Mouse (Mus musculus) midbrain, embryonic 10.5 days (tissue): ENCODE measurements at regions not wholly inside any gene's neighbourhood (a gene's known extent, or its start where the extent isn't known, plus 50 kb on each side); places are given as distances from the start of the nearest gene placed in this dataset.

Experiments
- DNase-seq: peaks from one replicate; pipeline ENCODE4 v3.0.0-alpha.2; 2017; ENCODE audit warnings: low spot score
- H3K27ac ChIP-seq: fragments of 300-500 bp; sonication (generic); replicated peaks from 2 replicates; pipeline ENCODE4 v1.5.1; 2016; ENCODE audit warnings: mild to moderate bottlenecking
- H3K27me3 ChIP-seq: fragments of 300-500 bp; sonication (generic); 2 replicates; pipeline ENCODE4 v1.6.1; 2016; ENCODE audit warnings: low read depth, mild to moderate bottlenecking; ENCODE audit not compliant: poor library complexity, severe bottlenecking
- H3K36me3 ChIP-seq: fragments of 300-500 bp; sonication (generic); 2 replicates; pipeline ENCODE4 v1.6.1; 2016; ENCODE audit warnings: mild to moderate bottlenecking, moderate library complexity
- H3K4me1 ChIP-seq: fragments of 300-500 bp; sonication (generic); 2 replicates; pipeline ENCODE4 v1.6.1; 2016
- H3K4me3 ChIP-seq: fragments of 300-500 bp; sonication (generic); 2 replicates; pipeline ENCODE4 v1.5.1; 2016; ENCODE audit warnings: mild to moderate bottlenecking, moderate library complexity
- H3K9me3 ChIP-seq: fragments of 300-500 bp; sonication (generic); replicated peaks from 2 replicates; pipeline ENCODE4 v1.6.1; 2016; ENCODE audit warnings: mild to moderate bottlenecking
- WGBS: fragments of 180-500 bp; shearing (Covaris S2); methylation state at CpG from one replicate; pipeline ENCODE4 v1.1.7; 2016; 5-methylcytosine and 5-hydroxymethylcytosine counted together

DNA sequence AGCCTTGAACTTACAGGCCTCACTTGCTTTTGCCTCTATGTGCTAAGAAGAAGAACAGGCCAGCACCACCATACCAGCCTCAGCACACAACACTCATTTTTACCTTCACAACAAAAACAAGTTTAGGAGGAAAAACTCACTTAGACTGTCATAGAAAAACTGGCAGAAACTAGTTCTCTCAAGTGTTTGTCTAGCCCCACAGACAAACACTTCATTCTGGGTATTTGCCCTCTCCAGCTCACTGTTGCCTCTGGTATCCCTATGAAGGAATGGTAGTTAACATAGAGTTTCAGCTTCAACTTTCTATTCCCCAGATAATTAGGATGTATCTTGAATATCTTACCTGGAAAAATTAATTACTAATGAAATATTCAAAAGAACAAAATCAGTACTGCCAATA is 433.6 kb upstream of the Tle4 start:
- Histone ChIP-seq H3K36me3 (no peaks in the 10 kb centered on the region), H3K4me1 (peaks cover 22% of the 10 kb centered on the region), H3K27ac (no peak overlapping the region), H3K4me3 (no peak overlapping the region), H3K27me3 (peaks cover 44% of the 10 kb centered on the region), H3K9me3 (no peaks in the 10 kb centered on the region)
- DNase-seq = no peak

DNA sequence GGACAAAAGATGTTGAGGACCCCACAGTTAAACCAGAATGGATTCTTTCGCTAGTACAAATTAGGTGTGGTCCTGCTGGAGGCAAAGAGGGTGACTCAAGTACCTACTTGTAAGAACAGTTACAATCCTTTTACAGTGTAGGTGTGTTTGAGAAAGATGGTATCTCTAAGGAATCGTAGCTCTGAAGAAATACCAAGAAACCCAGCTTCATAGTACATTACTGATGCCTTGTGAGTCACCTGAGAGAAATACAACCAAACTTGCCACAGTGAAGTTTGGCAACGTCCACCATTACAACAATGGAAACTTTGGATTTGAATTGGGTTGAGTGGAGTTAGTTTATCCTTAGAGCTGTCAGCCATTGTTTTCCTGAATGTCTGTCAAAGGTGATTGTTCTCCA is 405.7 kb upstream of the Tle4 start:
- no peaks in the 10 kb centered on the region for H3K36me3 ChIP-seq
- H3K27ac ChIP-seq = no peak overlapping the region
- no peak overlapping the region for H3K4me3 ChIP-seq
- no peaks in the 10 kb centered on the region for H3K27me3 ChIP-seq
- H3K4me1 ChIP-seq = no peaks in the 10 kb centered on the region
- WGBS = 77% methylated on average over 3 of the region's 3 CpGs
- H3K9me3 ChIP-seq = no peaks in the 10 kb centered on the region
- no peak for DNase-seq

DNA sequence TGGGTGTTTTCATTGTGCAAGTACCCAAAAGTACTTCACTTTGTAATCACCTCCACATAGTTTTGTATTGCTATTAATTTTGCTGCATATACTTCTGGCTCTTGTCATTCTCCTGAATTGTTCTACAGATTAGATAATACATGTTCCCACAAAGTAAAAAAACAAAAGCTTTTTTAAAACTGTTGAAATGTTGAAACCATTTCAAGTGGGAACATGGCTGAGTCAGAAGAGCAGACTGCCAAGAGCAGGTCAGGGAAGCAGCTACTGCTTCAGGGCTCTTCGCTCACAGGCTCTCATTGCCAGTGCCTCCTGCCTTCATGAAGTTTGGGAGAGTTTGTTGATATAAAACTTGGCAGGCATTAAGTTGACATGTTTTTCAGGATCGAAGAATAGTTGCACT is 395.5 kb upstream of the Tle4 start:
- WGBS = 93% methylated on average over 2 of the region's 2 CpGs
- DNase-seq = no peak
- no peak overlapping the region for H3K27ac ChIP-seq
- H3K4me1 ChIP-seq = no peaks in the 10 kb centered on the region
- H3K36me3 ChIP-seq = no peaks in the 10 kb centered on the region
- H3K9me3 ChIP-seq = no peaks in the 10 kb centered on the region
- H3K27me3 ChIP-seq = no peaks in the 10 kb centered on the region
- H3K4me3 ChIP-seq = no peak overlapping the region

DNA sequence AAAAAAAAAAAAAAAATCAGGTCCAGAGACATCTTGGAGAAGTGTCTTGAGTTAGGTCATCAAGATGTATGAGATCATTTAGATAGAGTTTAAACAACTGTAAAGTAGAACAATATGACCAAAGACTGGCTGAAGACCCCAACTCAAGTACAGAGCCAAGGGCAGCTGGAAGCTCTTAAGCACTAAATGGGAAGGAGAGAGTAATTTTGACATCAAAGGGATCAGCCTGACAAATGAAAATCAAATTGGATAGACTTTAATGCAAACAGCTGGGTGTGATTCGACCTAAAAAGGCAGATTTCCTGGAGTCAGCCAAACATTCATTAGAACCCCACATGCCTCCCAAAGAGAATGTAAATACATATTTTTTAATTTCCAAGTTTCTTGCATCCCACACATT is 372.3 kb upstream of the Tle4 start:
- Histone ChIP-seq H3K36me3 (no peaks in the 10 kb centered on the region), H3K4me1 (peaks cover 10% of the 10 kb centered on the region; the same call in 1 of the 2 replicates), H3K9me3 (no peaks in the 10 kb centered on the region), H3K4me3 (no peak overlapping the region), H3K27me3 (peaks cover 41% of the 10 kb centered on the region), H3K27ac (no peak overlapping the region)
- WGBS = 43% methylated on average over 1 of the region's 1 CpGs
- DNase-seq = no peak

DNA sequence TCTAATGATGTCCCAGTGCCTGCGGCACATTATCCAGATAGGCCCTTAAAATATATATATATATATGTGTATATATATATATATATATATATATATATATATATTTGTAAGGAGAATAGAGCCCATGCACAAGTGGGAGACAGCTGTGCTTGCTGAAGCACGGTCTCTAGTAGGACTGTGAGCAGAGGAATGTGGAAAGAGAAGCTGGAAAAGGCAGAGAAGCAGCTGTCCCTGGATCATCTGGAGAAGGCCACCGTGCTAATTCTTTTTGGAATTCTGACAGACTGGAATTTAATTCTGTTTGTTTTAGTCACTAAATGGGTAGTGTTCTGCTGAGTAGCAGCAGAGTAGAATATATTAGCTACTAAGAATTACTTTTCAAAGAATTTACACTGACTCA is 370.4 kb upstream of the Tle4 start:
- WGBS = 66% methylated on average over 3 of the region's 3 CpGs
- DNase-seq = no peak

DNA sequence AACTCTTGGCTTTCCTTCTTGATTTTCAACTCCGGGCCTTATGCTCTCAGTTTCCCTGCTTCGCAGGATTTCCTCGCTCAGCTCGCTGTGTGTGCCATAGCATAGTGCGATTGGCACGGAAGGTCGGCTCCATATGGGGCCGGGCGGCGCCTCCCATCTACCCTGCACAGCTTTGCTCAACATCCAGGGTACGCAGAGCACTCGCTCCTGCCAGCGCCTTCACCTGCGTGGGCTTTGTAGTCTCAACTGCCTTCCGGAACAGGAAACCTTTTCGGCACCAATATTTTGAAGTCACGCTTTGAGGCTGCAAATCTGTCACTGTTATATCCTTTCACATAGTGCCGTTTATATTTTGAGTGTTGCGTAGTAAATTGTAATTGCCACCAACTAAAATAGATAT is 359.9 kb upstream of the Tle4 start:
- H3K4me3 ChIP-seq = no peak overlapping the region
- H3K27ac ChIP-seq = no peak overlapping the region
- H3K27me3 ChIP-seq = peaks cover 35% of the 10 kb centered on the region
- H3K36me3 ChIP-seq = no peaks in the 10 kb centered on the region
- 94% methylated on average over 19 of the region's 19 CpGs for WGBS
- H3K9me3 ChIP-seq = no peaks in the 10 kb centered on the region
- no peak for DNase-seq
- peaks cover 17% of the 10 kb centered on the region for H3K4me1 ChIP-seq

More for the DNA sequence above, 370.4 kb upstream of the Tle4 start:
- Histone ChIP-seq H3K9me3 (no peaks in the 10 kb centered on the region), H3K4me3 (no peak overlapping the region), H3K4me1 (peaks cover 10% of the 10 kb centered on the region; the same call in 1 of the 2 replicates), H3K27me3 (peaks cover 25% of the 10 kb centered on the region), H3K27ac (no peak overlapping the region), H3K36me3 (no peaks in the 10 kb centered on the region)

DNA sequence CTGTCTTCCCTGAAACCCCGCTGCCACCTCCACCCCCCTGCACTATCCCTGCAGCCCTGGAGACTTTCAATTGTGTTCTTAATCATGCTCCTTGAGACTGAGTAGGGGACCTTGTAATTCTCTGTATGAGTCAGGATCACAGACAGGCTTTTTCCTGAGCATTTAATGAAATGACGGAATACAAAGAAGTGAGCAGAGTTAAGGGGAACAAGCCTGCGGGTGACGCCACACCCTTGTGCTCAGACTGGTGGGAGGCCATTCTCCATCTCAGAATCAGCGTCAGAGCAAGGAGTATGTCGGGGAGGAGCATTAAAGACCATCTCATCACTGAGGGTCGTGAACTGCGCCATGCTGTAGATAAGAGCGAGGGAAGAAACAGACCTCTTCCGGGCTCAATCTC is 359.3 kb upstream of the Tle4 start:
- Histone ChIP-seq H3K4me3 (no peak overlapping the region), H3K36me3 (no peaks in the 10 kb centered on the region), H3K27me3 (peaks cover 35% of the 10 kb centered on the region), H3K4me1 (peaks cover 17% of the 10 kb centered on the region), H3K27ac (no peak overlapping the region), H3K9me3 (no peaks in the 10 kb centered on the region)
- WGBS = 52% methylated on average over 10 of the region's 10 CpGs
- DNase-seq = no peak

DNA sequence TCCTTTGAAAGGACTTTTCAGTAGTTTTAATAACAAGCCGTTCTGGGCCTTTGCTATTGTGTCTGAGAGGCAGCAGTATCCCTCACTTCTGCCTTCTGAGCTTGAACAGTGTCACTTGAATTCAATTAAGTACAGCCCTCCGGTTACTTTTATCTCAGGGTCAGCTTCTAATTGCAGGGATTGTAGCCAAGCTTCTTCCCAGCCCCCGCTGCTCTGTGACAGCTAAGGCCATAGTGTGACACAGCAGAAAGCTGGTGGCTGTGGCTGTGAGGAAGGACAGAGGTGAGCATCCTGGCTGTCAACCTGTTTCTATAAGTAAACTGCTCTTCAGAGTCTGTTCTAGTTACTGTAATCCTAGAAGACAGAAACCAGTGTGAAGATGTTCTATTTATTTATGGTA is 358.5 kb upstream of the Tle4 start:
- no peak for DNase-seq
- H3K4me3 ChIP-seq = no peak overlapping the region
- H3K36me3 ChIP-seq = no peaks in the 10 kb centered on the region
- peaks cover 17% of the 10 kb centered on the region for H3K4me1 ChIP-seq
- no peak overlapping the region for H3K27ac ChIP-seq
- WGBS = 7% methylated on average over 3 of the region's 3 CpGs
- no peaks in the 10 kb centered on the region for H3K9me3 ChIP-seq
- H3K27me3 ChIP-seq = peaks cover 35% of the 10 kb centered on the region

DNA sequence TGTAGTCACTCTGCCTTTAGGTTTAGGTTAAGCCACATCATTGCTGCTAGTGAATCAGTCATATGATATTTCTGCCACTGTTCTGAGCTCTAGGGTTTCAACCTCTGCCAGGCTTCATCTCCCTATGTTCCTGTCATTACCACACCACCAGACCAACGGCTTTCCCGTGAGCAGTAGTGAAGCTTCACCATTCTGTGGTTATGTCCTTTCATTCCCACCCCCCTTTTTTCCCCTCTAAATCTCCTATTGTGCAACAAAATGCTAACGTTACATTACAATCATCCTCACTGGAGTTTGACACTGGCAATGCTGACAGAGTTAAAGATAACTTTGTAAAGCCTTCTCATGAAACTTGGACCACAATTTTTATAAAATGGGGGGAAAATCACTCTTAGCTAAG is 358.1 kb upstream of the Tle4 start:
- WGBS = 24% methylated on average over 3 of the region's 3 CpGs
- Histone ChIP-seq H3K4me1 (peaks cover 17% of the 10 kb centered on the region), H3K9me3 (no peaks in the 10 kb centered on the region), H3K4me3 (no peak overlapping the region), H3K27ac (no peak overlapping the region), H3K36me3 (no peaks in the 10 kb centered on the region), H3K27me3 (peaks cover 35% of the 10 kb centered on the region)
- DNase-seq = no peak

DNA sequence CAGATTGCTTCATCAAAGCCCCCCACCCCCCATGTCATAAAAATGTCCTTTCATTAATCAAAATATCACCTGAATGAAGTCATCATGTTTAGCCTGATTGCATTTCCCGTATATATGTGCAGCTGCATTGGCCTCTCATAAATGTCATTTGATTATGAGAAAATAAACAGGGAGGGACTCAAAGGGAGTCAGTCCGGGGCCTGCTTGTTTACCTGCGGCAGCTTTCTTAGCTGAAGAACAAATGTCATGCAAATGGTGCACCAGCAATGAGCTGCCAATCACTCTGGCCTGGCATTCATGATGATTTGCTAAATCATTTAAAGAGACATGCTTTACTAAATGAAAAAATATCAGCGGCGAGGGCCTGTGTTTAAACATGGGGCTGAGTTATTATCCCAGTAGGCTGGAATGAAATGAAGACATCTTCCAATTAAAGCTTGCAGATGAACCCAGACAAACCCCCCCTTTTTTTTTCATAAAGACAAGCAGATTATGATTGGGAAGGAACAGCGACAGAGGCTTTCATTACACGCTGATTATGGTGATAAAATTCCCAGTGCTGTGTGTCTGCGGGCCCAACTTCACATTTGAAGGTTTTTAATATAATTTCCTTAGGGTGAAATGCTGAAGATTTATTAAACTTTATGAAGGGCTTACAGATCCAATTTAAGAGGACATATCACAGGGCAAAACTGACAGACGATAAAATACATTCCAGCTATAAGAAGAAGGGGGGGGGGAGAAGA is 342.5 kb upstream of the Tle4 start:
- Histone ChIP-seq H3K4me1 (no peaks in the 10 kb centered on the region), H3K36me3 (no peaks in the 10 kb centered on the region), H3K9me3 (no peaks in the 10 kb centered on the region), H3K4me3 (no peak overlapping the region), H3K27me3 (no peaks in the 10 kb centered on the region), H3K27ac (no peak overlapping the region)
- no peak for DNase-seq
- WGBS = 80% methylated on average over 9 of the region's 9 CpGs

DNA sequence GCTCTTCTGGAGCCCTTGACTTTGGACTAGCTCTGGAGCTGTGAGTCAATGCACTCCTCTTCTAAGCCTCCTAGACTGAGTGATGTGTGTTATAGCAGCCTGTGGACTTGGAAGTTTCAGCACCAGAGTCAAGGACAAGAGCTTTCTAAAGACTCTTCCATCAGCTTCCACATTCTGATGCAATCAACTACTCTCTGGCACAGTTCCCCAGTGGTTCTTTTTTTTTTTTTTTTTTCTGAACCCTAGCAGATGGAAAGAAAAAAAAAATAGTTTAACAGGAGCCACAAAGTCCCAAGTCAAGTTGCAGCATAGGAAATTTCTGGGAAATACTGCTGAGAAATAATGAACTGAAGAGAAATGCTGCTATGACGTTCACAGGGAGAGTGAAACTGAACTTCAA is 324.4 kb upstream of the Tle4 start:
- no peaks in the 10 kb centered on the region; the same call in 1 of the 2 replicates for H3K27me3 ChIP-seq
- DNase-seq = no peak
- H3K4me3 ChIP-seq = no peak overlapping the region
- WGBS = 74% methylated on average over 1 of the region's 1 CpGs
- no peaks in the 10 kb centered on the region for H3K9me3 ChIP-seq
- H3K27ac ChIP-seq = no peak overlapping the region
- 0 out of 2 replicates have a peak, but pooled peaks cover 3% of the 10 kb centered on the region for H3K4me1 ChIP-seq
- H3K36me3 ChIP-seq = no peaks in the 10 kb centered on the region

DNA sequence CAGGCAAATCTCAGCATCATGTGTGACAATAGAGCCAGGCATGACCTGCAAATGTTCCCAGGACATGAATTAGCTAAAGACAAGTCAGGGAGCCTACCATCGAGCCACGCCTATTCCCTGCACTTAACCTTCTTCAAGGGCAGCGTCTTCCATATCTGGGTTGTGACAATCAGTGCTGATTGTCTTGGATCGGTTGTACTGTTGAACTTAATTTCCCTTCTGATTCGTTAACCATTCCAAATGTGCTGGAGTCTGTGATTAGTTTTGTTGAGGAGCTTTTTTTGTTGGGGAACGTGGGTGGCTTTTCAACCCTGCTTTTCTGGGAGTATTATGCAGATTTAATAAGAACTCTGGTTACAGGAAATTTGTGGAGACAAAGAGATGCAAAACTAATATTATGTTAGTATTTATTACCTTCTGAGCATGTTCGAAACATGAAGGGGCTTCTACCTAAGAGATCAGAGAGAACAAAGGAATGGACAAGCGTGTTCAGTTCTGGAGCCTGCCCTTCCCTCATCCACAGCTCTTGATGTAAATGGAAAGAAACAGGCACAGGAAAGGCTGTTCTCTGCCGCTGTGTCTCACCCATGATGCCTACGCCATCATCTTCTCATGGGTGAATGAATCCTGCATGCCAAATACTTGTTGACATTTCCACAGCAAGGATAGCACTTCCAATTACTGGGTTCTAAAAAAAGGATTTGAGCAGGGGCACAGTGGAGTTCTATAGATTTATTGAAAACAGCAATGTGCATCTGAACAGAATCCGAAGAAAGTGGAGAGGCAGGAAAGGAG is 313.4 kb upstream of the Tle4 start:
- Histone ChIP-seq H3K27me3 (no peaks in the 10 kb centered on the region), H3K9me3 (no peaks in the 10 kb centered on the region), H3K4me3 (no peak overlapping the region), H3K27ac (no peak overlapping the region), H3K36me3 (no peaks in the 10 kb centered on the region), H3K4me1 (no peaks in the 10 kb centered on the region)
- no peak for DNase-seq
- WGBS = 90% methylated on average over 11 of the region's 11 CpGs

DNA sequence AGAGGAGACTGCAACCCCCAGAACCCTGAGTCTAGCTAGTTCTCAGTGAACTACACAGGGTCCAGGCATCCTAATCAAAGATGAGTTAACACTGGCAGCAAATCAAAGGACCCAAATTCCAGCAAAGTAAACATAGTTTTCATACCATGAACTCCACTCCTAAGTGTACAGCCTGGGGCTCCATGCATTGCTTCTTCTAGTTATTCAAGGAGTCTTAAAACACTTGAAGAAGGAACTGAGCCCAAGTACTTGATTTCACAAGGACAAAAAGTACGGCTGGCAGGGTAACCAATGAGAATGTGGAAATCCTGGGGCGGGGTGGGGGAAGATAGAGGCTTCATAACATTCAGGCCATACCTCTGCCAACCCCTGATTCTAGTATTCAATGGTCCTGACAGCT is 297.0 kb upstream of the Tle4 start:
- WGBS = 82% methylated on average over 2 of the region's 2 CpGs
- Histone ChIP-seq H3K36me3 (no peaks in the 10 kb centered on the region), H3K27me3 (peaks cover 42% of the 10 kb centered on the region)

More for the DNA sequence above, 297.0 kb upstream of the Tle4 start:
- H3K4me3 ChIP-seq = no peak overlapping the region
- H3K4me1 ChIP-seq = peaks cover 30% of the 10 kb centered on the region
- H3K9me3 ChIP-seq = no peaks in the 10 kb centered on the region
- no peak overlapping the region for H3K27ac ChIP-seq
- no peak for DNase-seq
